24 mouse cellular contexts compared by ENCODE assay signal in the genomic region with DNA sequence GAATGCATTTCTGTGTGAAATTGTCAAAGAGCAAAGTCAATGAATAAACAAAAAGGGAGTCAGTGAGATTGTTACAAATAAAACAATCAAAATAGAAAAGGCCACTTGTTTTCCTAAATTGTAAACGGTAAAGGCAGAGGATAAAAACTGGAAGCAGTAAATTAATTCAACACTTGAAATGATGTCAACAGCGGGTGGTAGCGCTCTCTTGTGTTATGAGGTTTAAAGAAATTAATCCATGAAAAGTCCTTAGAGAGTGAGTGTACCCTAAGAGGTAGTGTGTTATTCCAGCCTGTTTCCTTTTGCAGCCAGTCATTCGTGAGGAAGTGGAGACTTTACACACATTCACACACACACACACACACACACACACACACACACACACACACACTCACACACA.
DNase-seq lines count a peak whose midpoint lies in the region; ATAC-seq and TF ChIP-seq lines count a peak whose summit lies in the region.
"Had no signal": no experiment of that assay in that cellular context is flagged by ENCODE, and none has a peak within 500 bp of the region (broad histone marks: within the 10 kb centered on the region; RNA-seq: fewer than 3 reads in every experiment).

No protein-coding gene starts in this region.

- H3K4me3 ChIP-seq in hindbrain, embryonic 13.5 days: no peak overlapping the region
- no peak overlapping the region for H3K4me3 ChIP-seq in hindbrain, embryonic 11.5 days (ENCODE audit: low read depth, low read length)
- no peak overlapping the region for H3K4me3 ChIP-seq in hindbrain, embryonic 15.5 days
- H3K4me3 ChIP-seq in midbrain, embryonic 16.5 days (ENCODE audit: low read depth, low read length): no peak overlapping the region
- H3K4me3 ChIP-seq: erythroblast, embryonic 14.5 days; forebrain, embryonic 12.5 days; left cerebral cortex, adult 2 months; liver, embryonic 12.5 days; megakaryocyte, embryonic 14.5 days had no signal

- H3K9ac ChIP-seq in hindbrain, embryonic 13.5 days: no peak overlapping the region
- no peak overlapping the region for H3K9ac ChIP-seq in hindbrain, embryonic 11.5 days (ENCODE audit: low read depth, low read length)
- no peak overlapping the region for H3K9ac ChIP-seq in hindbrain, embryonic 15.5 days
- H3K9ac ChIP-seq in midbrain, embryonic 16.5 days (ENCODE audit: low read depth, low read length): no peak overlapping the region
- H3K9ac ChIP-seq: forebrain, embryonic 12.5 days; liver, embryonic 12.5 days; liver, postnatal 0 days had no signal

- WGBS in hindbrain, embryonic 13.5 days: 49% methylated on average over 4 of the region's 4 CpGs
- 77% methylated on average over 4 of the region's 4 CpGs for WGBS in hindbrain, embryonic 11.5 days
- WGBS in hindbrain, embryonic 15.5 days: 49% methylated on average over 4 of the region's 4 CpGs
- 14% methylated on average over 4 of the region's 4 CpGs for WGBS in midbrain, embryonic 16.5 days

- no peak for TF ChIP-seq POLR2A in brain, embryonic 14.5 days (IDR thresholded peaks at IDR 0.05; ENCODE audit: borderline replicate concordance, extremely low read depth, insufficient read depth, insufficient read length, poor library complexity, severe bottlenecking)

- peak overlapping the region; percentile 81 for H3K27ac ChIP-seq in hindbrain, embryonic 13.5 days
- no peak overlapping the region for H3K27ac ChIP-seq in hindbrain, embryonic 11.5 days (ENCODE audit: low read depth, low read length)
- H3K27ac ChIP-seq in hindbrain, embryonic 15.5 days (replicated peaks): peak overlapping the region; percentile 58
- peak overlapping the region; percentile 69; the same call in 1 of the 2 replicates for H3K27ac ChIP-seq in midbrain, embryonic 16.5 days (ENCODE audit: low read length)
- H3K27ac ChIP-seq: forebrain, embryonic 12.5 days; left cerebral cortex, adult 2 months; liver, embryonic 12.5 days had no signal

- no peak for ATAC-seq in hindbrain, embryonic 13.5 days (ENCODE audit: low FRiP score)
- no peak for ATAC-seq in hindbrain, embryonic 11.5 days (ENCODE audit: low FRiP score)
- ATAC-seq in hindbrain, embryonic 15.5 days (ENCODE audit: low FRiP score, low read depth): no peak
- no peak for ATAC-seq in midbrain, embryonic 16.5 days
- ATAC-seq: CD4-positive, CD25-positive, alpha-beta regulatory T cell, adult 4 months; liver, embryonic 12.5 days; liver, postnatal 0 days had no signal

- DNase-seq in hindbrain, embryonic 11.5 days (ENCODE audit: low spot score): no peak
- peak; percentile 60 for DNase-seq in brain, embryonic 14.5 days (ENCODE audit: low read depth)
- DNase-seq in lung, postnatal 25 days (ENCODE audit: low spot score): no peak
- no peak for DNase-seq in left cerebral cortex, postnatal 36 days (ENCODE audit: low spot score in 2 of 2)
- DNase-seq: adrenal gland, postnatal 25 days; cerebellum, adult 18-20 months; cerebellum, postnatal 14 days; gastrocnemius, postnatal 14 days; kidney, adult 11 months; kidney, postnatal 14 days; left cerebral cortex, postnatal 4 days; liver, postnatal 0 days; lung, postnatal 4 days; thymus, adult 2 months; thymus, postnatal 36 days had no signal

- no peaks in the 10 kb centered on the region for H3K27me3 ChIP-seq in hindbrain, embryonic 13.5 days
- no peaks in the 10 kb centered on the region for H3K27me3 ChIP-seq in hindbrain, embryonic 11.5 days (ENCODE audit: control insufficient read depth, insufficient read depth, low read length)
- H3K27me3 ChIP-seq in hindbrain, embryonic 15.5 days: no peaks in the 10 kb centered on the region
- H3K27me3 ChIP-seq in midbrain, embryonic 16.5 days (ENCODE audit: control insufficient read depth, insufficient read depth, low read depth, low read length): no peaks in the 10 kb centered on the region
- H3K27me3 ChIP-seq: forebrain, embryonic 12.5 days; liver, embryonic 12.5 days; megakaryocyte, embryonic 14.5 days had no signal

- no peaks in the 10 kb centered on the region for H3K9me3 ChIP-seq in hindbrain, embryonic 13.5 days
- H3K9me3 ChIP-seq in hindbrain, embryonic 11.5 days (ENCODE audit: control insufficient read depth, low read length): no peaks in the 10 kb centered on the region
- no peaks in the 10 kb centered on the region for H3K9me3 ChIP-seq in hindbrain, embryonic 15.5 days
- no peaks in the 10 kb centered on the region for H3K9me3 ChIP-seq in midbrain, embryonic 16.5 days (replicated peaks; ENCODE audit: control insufficient read depth, low read length, poor library complexity, severe bottlenecking)
- H3K9me3 ChIP-seq: forebrain, embryonic 12.5 days; liver, embryonic 12.5 days; megakaryocyte, embryonic 14.5 days had no signal

- peaks cover 19% of the 10 kb centered on the region for H3K4me1 ChIP-seq in hindbrain, embryonic 13.5 days (replicated peaks)
- no peaks in the 10 kb centered on the region for H3K4me1 ChIP-seq in hindbrain, embryonic 11.5 days (replicated peaks; ENCODE audit: control insufficient read depth, insufficient read depth, low read length)
- H3K4me1 ChIP-seq in hindbrain, embryonic 15.5 days (replicated peaks): peaks cover 12% of the 10 kb centered on the region; the same call in 1 of the 2 replicates
- H3K4me1 ChIP-seq in midbrain, embryonic 16.5 days (ENCODE audit: control insufficient read depth, insufficient read depth, low read length): peaks cover 24% of the 10 kb centered on the region

- intact Hi-C loops in left cerebral cortex, postnatal 36 days (cut with DNase I): loop anchor here (5.0 kb wide), 1 partner anchor 74 kb away; the partner anchor contains the start of gene Zc3h12c

- H3K36me3 ChIP-seq in hindbrain, embryonic 13.5 days: no peaks in the 10 kb centered on the region
- H3K36me3 ChIP-seq in hindbrain, embryonic 11.5 days (ENCODE audit: control insufficient read depth, insufficient read depth, low read length): no peaks in the 10 kb centered on the region
- H3K36me3 ChIP-seq in hindbrain, embryonic 15.5 days: no peaks in the 10 kb centered on the region
- H3K36me3 ChIP-seq in midbrain, embryonic 16.5 days (ENCODE audit: control insufficient read depth, insufficient read depth, low read length): no peaks in the 10 kb centered on the region
- H3K36me3 ChIP-seq: forebrain, embryonic 12.5 days; liver, embryonic 12.5 days had no signal

- no peak overlapping the region for H3K4me2 ChIP-seq in hindbrain, embryonic 13.5 days
- H3K4me2 ChIP-seq in hindbrain, embryonic 11.5 days (replicated peaks; ENCODE audit: low read depth, low read length): no peak overlapping the region
- no peak overlapping the region for H3K4me2 ChIP-seq in hindbrain, embryonic 15.5 days
- H3K4me2 ChIP-seq in midbrain, embryonic 16.5 days (ENCODE audit: low read length): no peak overlapping the region
- H3K4me2 ChIP-seq: forebrain, embryonic 12.5 days; liver, embryonic 12.5 days had no signal

- no peak for TF ChIP-seq CTCF in brain, embryonic 14.5 days (IDR thresholded peaks at IDR 0.05; ENCODE audit: borderline replicate concordance, extremely low read depth, insufficient read depth, insufficient read length)
